Mouse (Mus musculus): ENCODE measurements at regions not wholly inside any gene's neighbourhood (a gene's known extent, or its start where the extent isn't known, plus 50 kb on each side); places are given as distances from the start of the nearest gene placed in this dataset.

GRCm38 (mm10) chr12:59814356-59814755 is 594.8 kb upstream of the Fbxo33 start:
- Histone ChIP-seq H3K9me3 (ENCODE audit: control insufficient read depth, insufficient read depth, low read depth, low read length) (no peaks in the 10 kb centered on the region), H3K9ac (ENCODE audit: insufficient read depth, low read depth, low read length, poor library complexity, severe bottlenecking) (no peak overlapping the region), H3K36me3 (ENCODE audit: control insufficient read depth, insufficient read depth, low read length, poor library complexity, severe bottlenecking) (no peaks in the 10 kb centered on the region), H3K4me1 (ENCODE audit: control insufficient read depth in 2 of 2, insufficient read depth in 2 of 2, low read length in 2 of 2, poor library complexity in 1 of 2) (no peaks in the 10 kb centered on the region), H3K27ac (ENCODE audit: insufficient read depth, low read depth, low read length, poor library complexity, severe bottlenecking) (no peak overlapping the region), H3K4me3 (ENCODE audit: insufficient read depth in 1 of 2, low read depth in 1 of 2, low read length in 2 of 2, poor library complexity in 1 of 2, severe bottlenecking in 1 of 2) (no peak overlapping the region)
- in situ Hi-C loops (cut with MboI; ENCODE audit: low sequenced_read_pairs in 2 of 2, unreplicated experiment in 2 of 2), result no loop called here
- TF ChIP-seq ZNF384 (IDR thresholded peaks at IDR 0.05; ENCODE audit: low read depth, low read length) (no peak), ZC3H11A (IDR thresholded peaks at IDR 0.05; ENCODE audit: borderline replicate concordance, low read depth, low read length) (no peak), HCFC1 (IDR thresholded peaks at IDR 0.05; ENCODE audit: borderline replicate concordance, insufficient read depth, low read length) (no peak)
- no peak for DNase-seq (ENCODE audit: low read depth, low spot score)

DNA sequence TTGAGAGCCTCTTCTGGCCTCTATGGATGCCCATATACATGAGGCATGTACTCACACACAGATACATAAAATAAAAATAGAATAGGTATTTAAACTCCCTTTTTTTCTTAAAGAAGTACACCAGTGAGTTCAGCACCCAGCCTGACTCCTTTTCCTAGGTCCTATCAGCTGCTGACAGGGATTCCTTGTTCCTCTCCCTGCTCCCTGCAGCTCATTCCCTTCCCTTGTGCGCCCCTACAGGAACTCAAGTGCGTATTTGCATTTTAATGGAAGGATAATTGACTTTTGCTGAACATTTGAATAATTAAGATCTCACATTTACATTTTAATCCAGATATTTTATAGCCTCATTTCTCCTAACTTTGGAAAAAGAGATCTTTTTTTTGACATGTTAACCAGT is 589.7 kb upstream of the Fbxo33 start:
- Histone ChIP-seq H3K9me3 (ENCODE audit: control insufficient read depth, insufficient read depth, low read depth, low read length) (no peaks in the 10 kb centered on the region), H3K27ac (ENCODE audit: insufficient read depth, low read depth, low read length, poor library complexity, severe bottlenecking) (no peak overlapping the region), H3K4me1 (ENCODE audit: control insufficient read depth in 2 of 2, insufficient read depth in 2 of 2, low read length in 2 of 2, poor library complexity in 1 of 2) (no peaks in the 10 kb centered on the region), H3K36me3 (ENCODE audit: control insufficient read depth, insufficient read depth, low read length, poor library complexity, severe bottlenecking) (no peaks in the 10 kb centered on the region), H3K9ac (ENCODE audit: insufficient read depth, low read depth, low read length, poor library complexity, severe bottlenecking) (no peak overlapping the region), H3K4me3 (ENCODE audit: insufficient read depth in 1 of 2, low read depth in 1 of 2, low read length in 2 of 2, poor library complexity in 1 of 2, severe bottlenecking in 1 of 2) (no peak overlapping the region)
- no peak for TF ChIP-seq HCFC1 (IDR thresholded peaks at IDR 0.05; ENCODE audit: borderline replicate concordance, insufficient read depth, low read length)
- TF ChIP-seq MAFK (IDR thresholded peaks at IDR 0.05; ENCODE audit: insufficient read depth, low read depth, low read length), result no peak
- no peak for TF ChIP-seq CHD2 (IDR thresholded peaks at IDR 0.05; ENCODE audit: low read depth, low read length)
- TF ChIP-seq ZC3H11A (IDR thresholded peaks at IDR 0.05; ENCODE audit: borderline replicate concordance, low read depth, low read length), result no peak
- no peak for TF ChIP-seq ZNF384 (IDR thresholded peaks at IDR 0.05; ENCODE audit: low read depth, low read length)
- in situ Hi-C loops (cut with MboI; ENCODE audit: low sequenced_read_pairs in 2 of 2, unreplicated experiment in 2 of 2), result no loop called here
- no peak for DNase-seq (ENCODE audit: low read depth, low spot score)

- Histone ChIP-seq H3K9ac (ENCODE audit: insufficient read depth, low read depth, low read length, poor library complexity, severe bottlenecking) (no peak overlapping the region), H3K4me3 (ENCODE audit: insufficient read depth in 1 of 2, low read depth in 1 of 2, low read length in 2 of 2, poor library complexity in 1 of 2, severe bottlenecking in 1 of 2) (no peak overlapping the region), H3K36me3 (ENCODE audit: control insufficient read depth, insufficient read depth, low read length, poor library complexity, severe bottlenecking) (no peaks in the 10 kb centered on the region), H3K9me3 (ENCODE audit: control insufficient read depth, insufficient read depth, low read depth, low read length) (no peaks in the 10 kb centered on the region), H3K4me1 (ENCODE audit: control insufficient read depth in 2 of 2, insufficient read depth in 2 of 2, low read length in 2 of 2, poor library complexity in 1 of 2) (no peaks in the 10 kb centered on the region), H3K27ac (ENCODE audit: insufficient read depth, low read depth, low read length, poor library complexity, severe bottlenecking) (no peak overlapping the region)
- DNase-seq (ENCODE audit: low read depth, low spot score), result no peak
- in situ Hi-C loops (cut with MboI; ENCODE audit: low sequenced_read_pairs in 2 of 2, unreplicated experiment in 2 of 2), result no loop called here
- TF ChIP-seq ZNF384 (IDR thresholded peaks at IDR 0.05; ENCODE audit: low read depth, low read length), result no peak
- peak; percentile 16; the same call in 1 of the 2 replicates for TF ChIP-seq ZC3H11A (IDR thresholded peaks at IDR 0.05; ENCODE audit: borderline replicate concordance, low read depth, low read length)
Measured at GRCm38 (mm10) chr12:59798051-59798450, 578.5 kb upstream of the Fbxo33 start.

GRCm38 (mm10) chr12:59791473-59791872 is 571.9 kb upstream of the Fbxo33 start:
- no peaks in the 10 kb centered on the region for H3K4me1 ChIP-seq (ENCODE audit: control insufficient read depth in 2 of 2, insufficient read depth in 2 of 2, low read length in 2 of 2, poor library complexity in 1 of 2)
- H3K4me3 ChIP-seq (ENCODE audit: insufficient read depth in 1 of 2, low read depth in 1 of 2, low read length in 2 of 2, poor library complexity in 1 of 2, severe bottlenecking in 1 of 2), result no peak overlapping the region
- no peaks in the 10 kb centered on the region for H3K9me3 ChIP-seq (ENCODE audit: control insufficient read depth, insufficient read depth, low read depth, low read length)
- TF ChIP-seq ZC3H11A (IDR thresholded peaks at IDR 0.05; ENCODE audit: borderline replicate concordance, low read depth, low read length) (no peak), MAFK (IDR thresholded peaks at IDR 0.05; ENCODE audit: insufficient read depth, low read depth, low read length) (peak; percentile 36; the same call in 1 of the 2 replicates)
- DNase-seq (ENCODE audit: low read depth, low spot score), result peak; percentile 52
- H3K36me3 ChIP-seq (ENCODE audit: control insufficient read depth, insufficient read depth, low read length, poor library complexity, severe bottlenecking), result no peaks in the 10 kb centered on the region
- in situ Hi-C loops (cut with MboI; ENCODE audit: low sequenced_read_pairs in 2 of 2, unreplicated experiment in 2 of 2), result no loop called here
- no peak overlapping the region for H3K27ac ChIP-seq (ENCODE audit: insufficient read depth, low read depth, low read length, poor library complexity, severe bottlenecking)
- H3K9ac ChIP-seq (ENCODE audit: insufficient read depth, low read depth, low read length, poor library complexity, severe bottlenecking), result no peak overlapping the region

GRCm38 (mm10) chr12:59786831-59787230 is 567.3 kb upstream of the Fbxo33 start:
- Histone ChIP-seq H3K4me1 (ENCODE audit: control insufficient read depth in 2 of 2, insufficient read depth in 2 of 2, low read length in 2 of 2, poor library complexity in 1 of 2) (no peaks in the 10 kb centered on the region), H3K9me3 (ENCODE audit: control insufficient read depth, insufficient read depth, low read depth, low read length) (no peaks in the 10 kb centered on the region), H3K4me3 (ENCODE audit: insufficient read depth in 1 of 2, low read depth in 1 of 2, low read length in 2 of 2, poor library complexity in 1 of 2, severe bottlenecking in 1 of 2) (no peak overlapping the region), H3K27ac (ENCODE audit: insufficient read depth, low read depth, low read length, poor library complexity, severe bottlenecking) (no peak overlapping the region), H3K36me3 (ENCODE audit: control insufficient read depth, insufficient read depth, low read length, poor library complexity, severe bottlenecking) (no peaks in the 10 kb centered on the region), H3K9ac (ENCODE audit: insufficient read depth, low read depth, low read length, poor library complexity, severe bottlenecking) (no peak overlapping the region)
- no peak for DNase-seq (ENCODE audit: low read depth, low spot score)
- TF ChIP-seq MAFK (IDR thresholded peaks at IDR 0.05; ENCODE audit: insufficient read depth, low read depth, low read length), result no peak
- no peak for TF ChIP-seq CHD2 (IDR thresholded peaks at IDR 0.05; ENCODE audit: low read depth, low read length)
- no peak for TF ChIP-seq HCFC1 (IDR thresholded peaks at IDR 0.05; ENCODE audit: borderline replicate concordance, insufficient read depth, low read length)
- TF ChIP-seq ZC3H11A (IDR thresholded peaks at IDR 0.05; ENCODE audit: borderline replicate concordance, low read depth, low read length), result no peak
- TF ChIP-seq ZNF384 (IDR thresholded peaks at IDR 0.05; ENCODE audit: low read depth, low read length), result no peak
- in situ Hi-C loops (cut with MboI; ENCODE audit: low sequenced_read_pairs in 2 of 2, unreplicated experiment in 2 of 2), result no loop called here

Data from ES-E14 (cell line).